Mouse (Mus musculus): ENCODE data around the gene Gab2.

- TF ChIP-seq POLR2A (IDR thresholded peaks at IDR 0.05; ENCODE audit: low read depth, low read length) = no peak
- TF ChIP-seq CTCF (conservative IDR thresholded peaks at IDR 0.05; ENCODE audit: insufficient read depth, insufficient read length, low read depth, low read length) = no peak
Observed at GRCm38 (mm10) chr7:97041868-97042449, 39.4 kb upstream of the Gab2 start.

Data from kidney, adult 2 months (tissue).